ENCODE assay signal across 19 mouse cellular contexts in genomic region chr17:84104242-84104641, GRCm38 (mm10).
DNase-seq lines count a peak whose midpoint lies in the region; ATAC-seq and TF ChIP-seq lines count a peak whose summit lies in the region.
"Had no signal": no experiment of that assay in that cellular context is flagged by ENCODE, and none has a peak within 500 bp of the region (broad histone marks: within the 10 kb centered on the region; RNA-seq: fewer than 3 reads in every experiment).

No protein-coding gene starts in this region.

- no peak for DNase-seq in gastrocnemius, adult 2 months
- DNase-seq in gastrocnemius, postnatal 36 days = no peak
- peak; percentile 46 for DNase-seq in kidney, postnatal 0 days (ENCODE audit: low spot score)
- peak; percentile 80 for DNase-seq in Muller cell, postnatal 12 days (ENCODE audit: inconsistent ontology term)
- peak; percentile 77 for DNase-seq in heart, postnatal 0 days (ENCODE audit: low spot score)
- DNase-seq in frontal cortex, postnatal 10 days (ENCODE audit: low spot score in 2 of 2) = no peak
- DNase-seq in thymus, postnatal 36 days = no peak
- DNase-seq: cerebellum, adult 2 months; kidney, adult 8-10 months; lung, postnatal 10 days; right cerebral cortex, adult 18-20 months; thymus, postnatal 4 days had no signal

- no peaks in the 10 kb centered on the region for H3K36me3 ChIP-seq in kidney, postnatal 0 days (ENCODE audit: insufficient read depth, low read length)
- H3K36me3 ChIP-seq in kidney, embryonic 14.5 days (ENCODE audit: control insufficient read depth, insufficient read depth, low read length) = no peaks in the 10 kb centered on the region
- H3K36me3 ChIP-seq in heart, postnatal 0 days (replicated peaks; ENCODE audit: control insufficient read depth, insufficient read depth, low read length) = no peaks in the 10 kb centered on the region
- H3K36me3 ChIP-seq: forebrain, embryonic 12.5 days; limb, embryonic 13.5 days; midbrain, embryonic 13.5 days had no signal

- no peaks in the 10 kb centered on the region for H3K9me3 ChIP-seq in kidney, postnatal 0 days (replicated peaks; ENCODE audit: low read length)
- H3K9me3 ChIP-seq in kidney, embryonic 14.5 days (ENCODE audit: control insufficient read depth, low read length) = no peaks in the 10 kb centered on the region
- H3K9me3 ChIP-seq in heart, postnatal 0 days (replicated peaks; ENCODE audit: control insufficient read depth, low read length) = no peaks in the 10 kb centered on the region
- H3K9me3 ChIP-seq: forebrain, embryonic 12.5 days; limb, embryonic 13.5 days; midbrain, embryonic 13.5 days had no signal

- H3K4me3 ChIP-seq in gastrocnemius, adult 2 months = no peak overlapping the region
- no peak overlapping the region for H3K4me3 ChIP-seq in kidney, postnatal 0 days (replicated peaks; ENCODE audit: low read depth, low read length)
- no peak overlapping the region for H3K4me3 ChIP-seq in kidney, embryonic 14.5 days (ENCODE audit: low read length)
- no peak overlapping the region for H3K4me3 ChIP-seq in heart, postnatal 0 days (ENCODE audit: low read depth, low read length)
- H3K4me3 ChIP-seq: forebrain, embryonic 12.5 days; limb, embryonic 13.5 days; midbrain, embryonic 13.5 days; myocyte had no signal

- intact Hi-C loops in gastrocnemius, adult 2 months (cut with DNase I) = no loop called here
- intact Hi-C loops in gastrocnemius, postnatal 36 days (cut with DNase I) = no loop called here

- no peak for ATAC-seq in kidney, postnatal 0 days (replicated peaks; ENCODE audit: low FRiP score, low read depth)
- ATAC-seq in kidney, embryonic 14.5 days (ENCODE audit: low FRiP score, low TSS enrichment) = no peak
- ATAC-seq in heart, postnatal 0 days (ENCODE audit: insufficient read depth, low read depth) = peak; percentile 71
- ATAC-seq: activated CD4-positive, CD25-positive, alpha-beta regulatory T cell, adult 4 months; hindbrain, embryonic 16.5 days; midbrain, embryonic 13.5 days had no signal

- TF ChIP-seq CTCF in gastrocnemius, adult 2 months (IDR thresholded peaks at IDR 0.05) = no peak
- TF ChIP-seq CTCF in kidney, postnatal 0 days (IDR thresholded peaks at IDR 0.05; ENCODE audit: low read depth) = no peak
- no peak for TF ChIP-seq CTCF in heart, postnatal 0 days (IDR thresholded peaks at IDR 0.05; ENCODE audit: low read depth)

- no peak overlapping the region for H3K4me2 ChIP-seq in kidney, postnatal 0 days (ENCODE audit: low read length)
- no peak overlapping the region for H3K4me2 ChIP-seq in kidney, embryonic 14.5 days (replicated peaks; ENCODE audit: low read depth, low read length)
- H3K4me2 ChIP-seq in heart, postnatal 0 days (ENCODE audit: low read depth, low read length) = no peak overlapping the region
- H3K4me2 ChIP-seq: forebrain, embryonic 12.5 days; limb, embryonic 13.5 days; midbrain, embryonic 13.5 days had no signal

- peak overlapping the region; percentile 65 for H3K27ac ChIP-seq in gastrocnemius, adult 2 months
- no peak overlapping the region for H3K27ac ChIP-seq in kidney, postnatal 0 days
- H3K27ac ChIP-seq in kidney, embryonic 14.5 days (ENCODE audit: low read depth, low read length) = no peak overlapping the region
- no peak overlapping the region for H3K27ac ChIP-seq in heart, postnatal 0 days (ENCODE audit: low read depth)
- H3K27ac ChIP-seq: forebrain, embryonic 12.5 days; limb, embryonic 13.5 days; midbrain, embryonic 13.5 days had no signal

- 66% methylated on average over 7 of the region's 7 CpGs for WGBS in kidney, postnatal 0 days
- WGBS in kidney, embryonic 14.5 days = 76% methylated on average over 7 of the region's 7 CpGs
- 34% methylated on average over 7 of the region's 7 CpGs for WGBS in heart, postnatal 0 days

- no peaks in the 10 kb centered on the region for H3K27me3 ChIP-seq in kidney, postnatal 0 days (ENCODE audit: insufficient read depth, low read length)
- H3K27me3 ChIP-seq in kidney, embryonic 14.5 days (ENCODE audit: control insufficient read depth, insufficient read depth, low read length) = no peaks in the 10 kb centered on the region
- no peaks in the 10 kb centered on the region for H3K27me3 ChIP-seq in heart, postnatal 0 days (ENCODE audit: control insufficient read depth, insufficient read depth, low read length)
- H3K27me3 ChIP-seq: forebrain, embryonic 12.5 days; limb, embryonic 13.5 days; midbrain, embryonic 13.5 days had no signal

- TF ChIP-seq EP300 in heart, postnatal 0 days (IDR thresholded peaks at IDR 0.05; ENCODE audit: low read depth) = no peak

- H3K9ac ChIP-seq in kidney, postnatal 0 days (ENCODE audit: low read depth, low read length) = no peak overlapping the region
- H3K9ac ChIP-seq in kidney, embryonic 14.5 days (ENCODE audit: low read depth, low read length) = no peak overlapping the region
- no peak overlapping the region for H3K9ac ChIP-seq in heart, postnatal 0 days (replicated peaks; ENCODE audit: low read depth, low read length)
- H3K9ac ChIP-seq: forebrain, embryonic 12.5 days; limb, embryonic 13.5 days; midbrain, embryonic 13.5 days had no signal

- H3K4me1 ChIP-seq in kidney, postnatal 0 days (replicated peaks; ENCODE audit: insufficient read depth, low read length) = peaks cover 9% of the 10 kb centered on the region; the same call in 1 of the 2 replicates
- peaks cover 12% of the 10 kb centered on the region for H3K4me1 ChIP-seq in kidney, embryonic 14.5 days (ENCODE audit: control insufficient read depth, insufficient read depth, low read length)
- H3K4me1 ChIP-seq in heart, postnatal 0 days (ENCODE audit: control insufficient read depth, insufficient read depth) = peaks cover 22% of the 10 kb centered on the region

Comparison
In these comparisons a context has a peak if more than half of its experiments do, and no peak if none do; other contexts are left out.
1. DNase-seq: peak in kidney, postnatal 0 days (single experiment), Muller cell, postnatal 12 days (single experiment) and heart, postnatal 0 days (single experiment); none in gastrocnemius, adult 2 months (single experiment), gastrocnemius, postnatal 36 days (0 of 2), frontal cortex, postnatal 10 days (0 of 2) and thymus, postnatal 36 days (0 of 2).